Mouse (Mus musculus) urinary bladder, postnatal 4 days (tissue): ENCODE results near the gene Bag3.

Experiments
- DNase-seq, 2 experiments: peaks; one replicate each; pipeline ENCODE4 v3.0.0; 2021 to 2022; ENCODE audit warnings: low spot score in 2 of 2

Bag3 gene

GRCm38 (mm10) chr7:128537676-128538075, 14.3 kb downstream of the Bag3 start:
- DNase-seq = no peak

GRCm38 (mm10) chr7:128538196-128538595, 14.8 kb downstream of the Bag3 start:
- no peak for DNase-seq

GRCm38 (mm10) chr7:128538769-128539168, 15.4 kb downstream of the Bag3 start:
- no peak for DNase-seq

GRCm38 (mm10) chr7:128540111-128540510, 16.7 kb downstream of the Bag3 start:
- DNase-seq = no peak

- DNase-seq = no peak
Observed at GRCm38 (mm10) chr7:128540734-128541133, 17.3 kb downstream of the Bag3 start.

GRCm38 (mm10) chr7:128541186-128541585, 17.8 kb downstream of the Bag3 start:
- no peak for DNase-seq

- DNase-seq = no peak
Observed at GRCm38 (mm10) chr7:128541771-128542170, 18.4 kb downstream of the Bag3 start.

GRCm38 (mm10) chr7:128542488-128542887, 19.1 kb downstream of the Bag3 start:
- no peak for DNase-seq

- no peak for DNase-seq
Observed at GRCm38 (mm10) chr7:128543148-128543855, 19.9 kb downstream of the Bag3 start.

GRCm38 (mm10) chr7:128543961-128544360, 20.5 kb downstream of the Bag3 start:
- no peak for DNase-seq

- DNase-seq = no peak
Observed at GRCm38 (mm10) chr7:128544566-128545262, 21.3 kb downstream of the Bag3 start.

GRCm38 (mm10) chr7:128546031-128546430, 22.6 kb downstream of the Bag3 start:
- DNase-seq = no peak

- no peak for DNase-seq
Observed at GRCm38 (mm10) chr7:128549137-128549536, 25.7 kb downstream of the Bag3 start.

- DNase-seq = no peak
Observed at GRCm38 (mm10) chr7:128550328-128551086, 27.1 kb downstream of the Bag3 start.

GRCm38 (mm10) chr7:128551087-128551457, 27.7 kb downstream of the Bag3 start:
- no peak for DNase-seq

GRCm38 (mm10) chr7:128553105-128553705, 29.8 kb downstream of the Bag3 start:
- no peak for DNase-seq

- DNase-seq = no peak
Observed at GRCm38 (mm10) chr7:128554502-128554901, 31.1 kb downstream of the Bag3 start.

- no peak for DNase-seq
Observed at GRCm38 (mm10) chr7:128555141-128555750, 31.8 kb downstream of the Bag3 start.

- DNase-seq = no peak
Observed at GRCm38 (mm10) chr7:128556923-128557430, 33.6 kb downstream of the Bag3 start.

- DNase-seq = no peak
Observed at GRCm38 (mm10) chr7:128563373-128563772, 40.0 kb downstream of the Bag3 start.

- no peak for DNase-seq
Observed at GRCm38 (mm10) chr7:128566311-128566710, 42.9 kb downstream of the Bag3 start.
